Mouse (Mus musculus) bone marrow, adult 2 months (tissue): Measurements from ENCODE around the gene Abcc9.
A peak's percentile ranks its signal among the peaks of the same experiment; 100 is the strongest.

ENCODE experiments used
- CTCF ChIP-seq: fragments of 200-500 bp; IDR thresholded peaks from 2 replicates; pipeline ENCODE4 v1.5.1; 2011; ENCODE audit warnings: low read length, control low read depth; ENCODE audit not compliant: control insufficient read depth, insufficient read depth
- POLR2A ChIP-seq: fragments of 200-500 bp; IDR thresholded peaks from 2 replicates; pipeline ENCODE4 v1.6.1; 2011; ENCODE audit warnings: low read depth, mild to moderate bottlenecking, control low read depth, low read length, borderline replicate concordance; ENCODE audit not compliant: control insufficient read depth

DNA sequence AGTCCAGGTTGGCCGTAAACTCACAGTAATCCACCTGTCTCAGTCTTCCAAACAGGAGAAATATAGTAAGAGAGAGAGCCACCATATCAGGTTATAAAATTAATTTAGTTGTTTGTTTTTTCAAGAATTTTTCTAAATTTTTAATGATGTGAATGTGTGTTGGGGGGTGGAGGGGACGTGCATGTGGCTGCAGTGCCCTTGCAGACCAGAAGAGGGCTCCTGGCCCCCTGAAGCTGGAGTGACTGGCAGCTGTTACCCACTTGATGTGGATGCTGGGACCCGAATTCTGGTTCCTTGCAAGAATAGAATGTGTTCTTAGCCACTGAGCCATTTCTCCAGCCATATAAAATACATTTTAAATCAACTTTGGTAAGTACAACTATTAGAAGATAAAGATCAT is 4.6 kb upstream of the Abcc9 start:
- TF ChIP-seq POLR2A, result no peak
- peak; percentile 44; the same call in 1 of the 2 replicates for TF ChIP-seq CTCF
